Comparison of ENCODE assay signal across 8 mouse cellular contexts in genomic region chr3:95433301-95433915, GRCm38 (mm10). TPM values are rescaled to one million over a fixed set of nuclear protein-coding genes. Genes with fewer than 3 reads are reported as not detected.
DNase-seq lines count a peak whose midpoint lies in the region; ATAC-seq and TF ChIP-seq lines count a peak whose summit lies in the region.

No protein-coding gene starts in this region.

- H3K4me2 ChIP-seq in kidney, embryonic 16.5 days (replicated peaks; ENCODE audit: low read depth, low read length): peak overlapping the region; percentile 43
- peak overlapping the region; percentile 66 for H3K4me2 ChIP-seq in hindbrain, embryonic 13.5 days
- H3K4me2 ChIP-seq in midbrain, embryonic 14.5 days (ENCODE audit: low read length): peak overlapping the region; percentile 81

- H3K4me1 ChIP-seq in kidney, embryonic 16.5 days (ENCODE audit: insufficient read depth, low read length): peaks cover 10% of the 10 kb centered on the region; the same call in 1 of the 2 replicates
- no peaks in the 10 kb centered on the region; the same call in 1 of the 2 replicates for H3K4me1 ChIP-seq in bone marrow, adult 2 months (ENCODE audit: control insufficient read depth, insufficient read depth, low read length)
- peaks cover 18% of the 10 kb centered on the region for H3K4me1 ChIP-seq in hindbrain, embryonic 13.5 days (replicated peaks)
- peaks cover 16% of the 10 kb centered on the region for H3K4me1 ChIP-seq in midbrain, embryonic 14.5 days (ENCODE audit: control insufficient read depth, insufficient read depth, low read length)

- TF ChIP-seq POLR2A in bone marrow, adult 2 months (IDR thresholded peaks at IDR 0.05; ENCODE audit: borderline replicate concordance, control insufficient read depth, low read depth, low read length): no peak

- no peaks in the 10 kb centered on the region for H3K9me3 ChIP-seq in kidney, embryonic 16.5 days (ENCODE audit: low read length)
- H3K9me3 ChIP-seq in hindbrain, embryonic 13.5 days: no peaks in the 10 kb centered on the region
- H3K9me3 ChIP-seq in midbrain, embryonic 14.5 days (ENCODE audit: control insufficient read depth, low read length): no peaks in the 10 kb centered on the region

- peak overlapping the region; percentile 89 for H3K9ac ChIP-seq in kidney, embryonic 16.5 days (replicated peaks; ENCODE audit: low read length)
- peak overlapping the region; percentile 81; the same call in 1 of the 2 replicates for H3K9ac ChIP-seq in hindbrain, embryonic 13.5 days
- H3K9ac ChIP-seq in midbrain, embryonic 14.5 days (replicated peaks; ENCODE audit: low read length): peak overlapping the region; percentile 77; the same call in 1 of the 2 replicates

- no peaks in the 10 kb centered on the region for H3K27me3 ChIP-seq in kidney, embryonic 16.5 days (ENCODE audit: insufficient read depth, low read length)
- H3K27me3 ChIP-seq in hindbrain, embryonic 13.5 days: 0 out of 2 replicates have a peak, but pooled peaks cover 5% of the 10 kb centered on the region
- no peaks in the 10 kb centered on the region for H3K27me3 ChIP-seq in midbrain, embryonic 14.5 days (ENCODE audit: control insufficient read depth, insufficient read depth, low read length)

- no peak overlapping the region for H3K27ac ChIP-seq in kidney, embryonic 16.5 days (ENCODE audit: low read length)
- no peak overlapping the region for H3K27ac ChIP-seq in bone marrow, adult 2 months (ENCODE audit: control insufficient read depth, insufficient read depth, low read depth, low read length, poor library complexity)
- H3K27ac ChIP-seq in hindbrain, embryonic 13.5 days: peak overlapping the region; percentile 86
- peak overlapping the region; percentile 86; the same call in 1 of the 2 replicates for H3K27ac ChIP-seq in midbrain, embryonic 14.5 days (replicated peaks; ENCODE audit: low read depth, low read length)

- intact Hi-C loops in gastrocnemius, postnatal 14 days (cut with DNase I; ENCODE audit: low total_unique reads): no loop called here
- intact Hi-C loops in left cerebral cortex, postnatal 36 days (cut with DNase I): loop anchor here (5.0 kb wide), 1 partner anchor 76 kb away; the partner anchor contains the start of gene Setdb1

- TF ChIP-seq CTCF in bone marrow, adult 2 months (IDR thresholded peaks at IDR 0.05; ENCODE audit: control insufficient read depth, insufficient read depth, low read length): no peak

- peak overlapping the region; percentile 93 for H3K4me3 ChIP-seq in kidney, embryonic 16.5 days (ENCODE audit: low read length)
- peak overlapping the region; percentile 35 for H3K4me3 ChIP-seq in bone marrow, adult 2 months (replicated peaks; ENCODE audit: control insufficient read depth, low read depth, low read length)
- peak overlapping the region; percentile 78 for H3K4me3 ChIP-seq in hindbrain, embryonic 13.5 days
- peak overlapping the region; percentile 93 for H3K4me3 ChIP-seq in midbrain, embryonic 14.5 days (replicated peaks; ENCODE audit: low read depth, low read length)

- ATAC-seq in kidney, embryonic 16.5 days (ENCODE audit: low FRiP score, low TSS enrichment): no peak
- no peak for ATAC-seq in hindbrain, embryonic 13.5 days (ENCODE audit: low FRiP score)
- ATAC-seq in midbrain, embryonic 14.5 days (ENCODE audit: low FRiP score, low TSS enrichment): no peak

- no peak for DNase-seq in kidney, postnatal 10 days
- no peak for DNase-seq in midbrain, embryonic 14.5 days
- no peak for DNase-seq in gastrocnemius, postnatal 14 days
- DNase-seq in left cerebral cortex, postnatal 36 days (ENCODE audit: low spot score in 2 of 2): no peak
- no peak for DNase-seq in urinary bladder, postnatal 10 days (ENCODE audit: low spot score)

- peaks cover 11% of the 10 kb centered on the region; the same call in 1 of the 2 replicates for H3K36me3 ChIP-seq in kidney, embryonic 16.5 days (ENCODE audit: insufficient read depth, low read length)
- peaks cover 9% of the 10 kb centered on the region for H3K36me3 ChIP-seq in hindbrain, embryonic 13.5 days
- H3K36me3 ChIP-seq in midbrain, embryonic 14.5 days (ENCODE audit: control insufficient read depth, insufficient read depth, low read length): peaks cover 12% of the 10 kb centered on the region

- WGBS in kidney, embryonic 16.5 days: 71% methylated on average over 10 of the region's 10 CpGs
- 53% methylated on average over 10 of the region's 10 CpGs for WGBS in bone marrow, adult 2 months
- 76% methylated on average over 10 of the region's 10 CpGs for WGBS in hindbrain, embryonic 13.5 days
- WGBS in midbrain, embryonic 14.5 days: 79% methylated on average over 10 of the region's 10 CpGs

RNA-seq across cellular contexts. Expression of gene Arnt, which starts 0.8 kb away (rescaled TPM):
- polyA plus RNA-seq in kidney, embryonic 16.5 days (2015; fragmentation: Nextera tagmentation; extraction: Ambion mirVana): 46.0 and 47.7 TPM in 2 replicates
- polyA plus RNA-seq in bone marrow, adult 2 months (2011; ENCODE audit: insufficient read depth, insufficient read length, low replicate concordance, missing spikeins): 15.5 and 18.3 TPM in 2 replicates
- polyA plus RNA-seq in hindbrain, embryonic 13.5 days (2015; fragmentation: Nextera tagmentation; extraction: Ambion mirVana): 20.0 and 21.0 TPM in 2 replicates
- polyA plus RNA-seq in midbrain, embryonic 14.5 days (2014; fragmentation: Nextera tagmentation; extraction: Ambion mirVana): 8.1 and 16.0 TPM in 2 replicates
- 10 to 100 TPM; 38.8 to 39.3 TPM for total RNA-seq in gastrocnemius, postnatal 14 days (2021)
- 10 to 100 TPM; 27.4 to 46.1 TPM for total RNA-seq in left cerebral cortex, postnatal 36 days (2021)

RNA-seq across cellular contexts. Expression of gene 4930558C23Rik, which starts 30.8 kb away (rescaled TPM):
- 0.52 TPM in 1 of 2 replicates, not detected in the other for polyA plus RNA-seq in kidney, embryonic 16.5 days (2015; fragmentation: Nextera tagmentation; extraction: Ambion mirVana)
- not detected in 2 replicates for polyA plus RNA-seq in bone marrow, adult 2 months (2011; ENCODE audit: insufficient read depth, insufficient read length, low replicate concordance, missing spikeins)
- not detected in 2 replicates for polyA plus RNA-seq in hindbrain, embryonic 13.5 days (2015; fragmentation: Nextera tagmentation; extraction: Ambion mirVana)
- not detected in 2 replicates for polyA plus RNA-seq in midbrain, embryonic 14.5 days (2014; fragmentation: Nextera tagmentation; extraction: Ambion mirVana)
- not detected for total RNA-seq in gastrocnemius, postnatal 14 days (2021)
- not detected for total RNA-seq in left cerebral cortex, postnatal 36 days (2021)

Comparison
In these comparisons a context has a peak if more than half of its experiments do, and no peak if none do; other contexts are left out.
1. H3K27ac ChIP-seq: peak in hindbrain, embryonic 13.5 days (single experiment) and midbrain, embryonic 14.5 days (single experiment); none in kidney, embryonic 16.5 days (single experiment) and bone marrow, adult 2 months (single experiment).
2. H3K4me3 ChIP-seq: peak in every context shown above with its lines; median percentile 93 in kidney, embryonic 16.5 days; 93 in midbrain, embryonic 14.5 days; 78 in hindbrain, embryonic 13.5 days; 35 in bone marrow, adult 2 months.
3. Peak in every context shown above with its lines, with median percentiles within 50 percentile points of each other: H3K4me2 ChIP-seq and H3K9ac ChIP-seq.